Mouse (Mus musculus) neutrophil, adult 5-6 weeks (primary cell): ENCODE measurements around the gene Gm17606. TPM values are rescaled to one million over a fixed set of nuclear protein-coding genes. Genes with fewer than 3 reads are reported as not detected.

Experiments
- total RNA-seq: library from RNA; stranded (forward); fragments of 200-1000 nt; gene quantifications from 2 replicates; pipeline ENCODE4 v1.2.3, GENCODE M21; 2017

Gene Gm17606
- total RNA-seq, 1 experiment from 2014 or later: not detected

Other genes with a start within 250 kb of the Gm17606 start
- 2.8 and 7.4 TPM in 2 replicates for gene Slc7a7, start 223.2 kb upstream of the Gm17606 start, total RNA-seq
- gene Mrpl52, start 214.0 kb upstream of the Gm17606 start, total RNA-seq: 31.8 and 33.4 TPM in 2 replicates
- gene Mmp14, start 209.3 kb upstream of the Gm17606 start, total RNA-seq: 0.58 and 2.6 TPM in 2 replicates
- 69.1 and 100 TPM in 2 replicates for gene Lrp10, start 176.8 kb upstream of the Gm17606 start, total RNA-seq
- 0.61 and 0.93 TPM in 2 replicates for gene Rem2, start 164.9 kb upstream of the Gm17606 start, total RNA-seq
- gene Prmt5, start 123.4 kb upstream of the Gm17606 start, total RNA-seq: 13.3 and 18.4 TPM in 2 replicates
- gene Haus4, start 86.3 kb upstream of the Gm17606 start, total RNA-seq: 20.0 and 20.7 TPM in 2 replicates
- gene Ajuba, start 63.4 kb upstream of the Gm17606 start, total RNA-seq: 0.12 and 0.25 TPM in 2 replicates
- gene 4931414P19Rik, start 35.0 kb upstream of the Gm17606 start, total RNA-seq: 2.1 and 4.5 TPM in 2 replicates
- 24.0 and 29.1 TPM in 2 replicates for gene Psmb5, start 22.9 kb upstream of the Gm17606 start, total RNA-seq
- 0.12 TPM in 1 of 2 replicates, not detected in the other for gene Psmb11, start 19.5 kb upstream of the Gm17606 start, total RNA-seq
- 1.5 and 2.5 TPM in 2 replicates for gene Cdh24, start 412 bp downstream of the Gm17606 start, total RNA-seq
- gene 1700123O20Rik, start 45.3 kb downstream of the Gm17606 start, total RNA-seq: 24.8 and 28.1 TPM in 2 replicates
- 373 and 387 TPM in 2 replicates for gene Acin1, start 46.0 kb downstream of the Gm17606 start, total RNA-seq
- not detected in 2 replicates for gene Gm29776, start 57.9 kb downstream of the Gm17606 start, total RNA-seq
- gene Cebpe, start 71.2 kb downstream of the Gm17606 start, total RNA-seq: 9.1 and 9.2 TPM in 2 replicates
- gene Slc7a8, start 141.0 kb downstream of the Gm17606 start, total RNA-seq: 0.49 and 0.81 TPM in 2 replicates
- gene Rnf212b, start 173.2 kb downstream of the Gm17606 start, total RNA-seq: not detected in 2 replicates
- 9.2 and 9.7 TPM in 2 replicates for gene Homez, start 230.0 kb downstream of the Gm17606 start, total RNA-seq
- 0.47 TPM in 1 of 2 replicates, not detected in the other for gene Ppp1r3e, start 236.6 kb downstream of the Gm17606 start, total RNA-seq
- 3.6 and 6.6 TPM in 2 replicates for gene Bcl2l2, start 242.4 kb downstream of the Gm17606 start, total RNA-seq
- gene Gm20521, start 242.5 kb downstream of the Gm17606 start, total RNA-seq: not detected in 2 replicates